Mouse (Mus musculus): ENCODE results near the gene Camp.

DNA sequence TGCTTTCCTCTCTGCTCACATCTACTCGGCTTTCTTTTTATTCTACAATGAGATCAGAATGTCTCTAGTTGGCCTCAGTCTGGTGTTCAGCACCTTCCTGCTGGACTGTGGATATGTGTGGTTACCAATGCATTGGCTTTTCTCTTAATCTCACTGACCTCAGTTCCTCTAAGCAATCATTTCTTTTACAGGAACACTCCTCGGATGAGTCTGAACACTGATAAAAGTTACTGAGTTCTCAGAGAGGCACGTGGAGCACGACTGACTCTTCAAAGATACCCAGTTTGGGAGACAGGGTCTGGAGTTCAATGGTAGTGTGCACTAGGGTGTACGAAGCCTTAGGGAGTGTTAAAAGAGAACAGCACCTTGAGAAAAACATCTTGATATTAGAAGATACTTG, 23.2 kb downstream of the Camp start:
- no peak for TF ChIP-seq HCFC1 (IDR thresholded peaks at IDR 0.05; ENCODE audit: borderline replicate concordance, insufficient read depth, low read length)
- TF ChIP-seq MAFK (IDR thresholded peaks at IDR 0.05; ENCODE audit: insufficient read depth, low read depth, low read length), result no peak

All from ES-E14 (cell line).